Mouse (Mus musculus) right cerebral cortex, adult 18-20 months (tissue): ENCODE results near the gene Nup37.

ENCODE experiments used
- DNase-seq: peaks from one replicate; pipeline ENCODE4 v3.0.0; 2022; ENCODE audit warnings: mixed read lengths

Nup37 gene

DNA sequence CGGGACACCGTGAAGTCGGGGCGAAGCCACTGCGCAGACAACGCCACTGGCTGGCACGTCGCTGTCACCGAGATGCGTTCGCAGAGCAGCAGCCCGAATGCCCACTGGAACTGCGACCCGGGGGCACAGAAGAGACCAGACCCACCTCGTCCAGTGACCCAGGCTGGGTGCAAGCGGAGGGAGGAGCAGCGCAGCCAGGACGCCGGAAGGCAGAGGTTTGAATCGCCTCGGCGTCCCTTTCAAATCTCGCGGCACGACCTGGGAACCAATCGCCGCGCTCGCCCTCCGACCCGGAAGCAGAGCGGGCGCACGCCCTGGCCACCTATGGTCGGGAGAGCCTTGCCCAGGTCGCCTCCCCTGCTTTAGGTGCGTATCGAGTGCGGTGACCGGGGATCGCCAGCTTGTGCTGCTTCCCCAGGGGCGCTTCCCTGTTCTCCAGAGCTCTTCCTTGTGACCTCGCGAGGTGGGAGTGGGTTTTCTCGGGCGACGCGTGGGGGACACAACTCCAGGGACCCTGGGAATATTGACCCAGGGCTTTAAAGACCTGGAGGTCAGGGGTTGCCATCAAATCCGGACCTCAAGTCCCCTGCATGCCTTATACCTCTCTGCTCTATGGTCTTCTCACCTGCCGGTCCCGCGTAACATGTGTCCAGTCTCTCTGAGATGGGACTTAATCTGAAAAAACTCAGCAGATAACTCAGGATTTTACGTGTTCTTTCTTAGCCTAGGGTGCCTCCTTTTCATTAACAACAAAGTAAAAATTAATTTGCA is at the start of gene Nup37, which contains the start of gene Parpbp:
Gene Nup37 (plus strand): TSS at position 286 of the 771 bp plus-strand sequence.
Gene Parpbp (minus strand): TSS at position 235 of the 771 bp plus-strand sequence.
- DNase-seq = peak; percentile 85

- DNase-seq = no peak
Measured at GRCm38 (mm10) chr10:88106169-88106568, 40.6 kb upstream of the Nup37 start.

DNA sequence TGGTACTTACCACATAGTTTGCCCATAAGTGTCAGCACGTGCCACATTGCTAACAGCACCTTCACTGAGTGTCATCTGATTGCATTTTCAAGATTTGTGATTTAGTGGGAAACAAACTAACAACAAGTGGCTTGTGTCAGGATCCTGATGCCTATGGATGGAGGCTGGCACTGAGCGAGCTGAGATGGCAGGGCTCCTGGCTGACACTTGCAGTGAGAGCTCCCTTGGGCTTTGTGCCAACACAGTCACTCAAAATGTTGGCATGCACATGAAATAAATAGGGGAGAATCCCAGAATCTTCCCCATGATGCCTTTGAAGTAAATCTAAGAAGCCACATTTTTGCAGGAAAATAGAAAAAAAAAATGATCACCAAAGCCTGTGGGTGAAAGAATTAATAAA is 33.5 kb upstream of the Nup37 start:
- no peak for DNase-seq

- DNase-seq = no peak
Measured at GRCm38 (mm10) chr10:88119721-88120120, 27.1 kb upstream of the Nup37 start.

DNA sequence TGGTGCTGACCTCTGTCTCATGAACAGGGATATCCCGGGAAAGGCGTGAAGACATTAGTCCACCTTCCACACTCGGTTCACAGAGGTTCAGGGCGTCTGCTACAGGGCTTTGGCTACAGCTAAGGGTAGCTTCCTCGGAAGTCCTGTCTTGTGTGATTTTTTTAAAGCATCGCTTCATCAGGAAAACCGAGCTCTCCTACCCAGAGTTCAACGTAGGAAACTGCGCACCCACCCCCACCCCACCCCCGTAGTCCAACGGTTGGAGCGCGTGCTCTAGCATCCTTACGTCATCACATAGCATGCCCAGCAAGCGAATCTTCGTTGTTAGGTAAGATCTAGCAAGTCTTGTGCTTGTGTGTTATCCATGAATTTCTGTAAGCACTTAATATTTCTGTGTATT is 11.2 kb upstream of the Nup37 start:
- DNase-seq = no peak

GRCm38 (mm10) chr10:88146187-88146586 is 605 bp upstream of the Nup37 start:
- no peak for DNase-seq

DNA sequence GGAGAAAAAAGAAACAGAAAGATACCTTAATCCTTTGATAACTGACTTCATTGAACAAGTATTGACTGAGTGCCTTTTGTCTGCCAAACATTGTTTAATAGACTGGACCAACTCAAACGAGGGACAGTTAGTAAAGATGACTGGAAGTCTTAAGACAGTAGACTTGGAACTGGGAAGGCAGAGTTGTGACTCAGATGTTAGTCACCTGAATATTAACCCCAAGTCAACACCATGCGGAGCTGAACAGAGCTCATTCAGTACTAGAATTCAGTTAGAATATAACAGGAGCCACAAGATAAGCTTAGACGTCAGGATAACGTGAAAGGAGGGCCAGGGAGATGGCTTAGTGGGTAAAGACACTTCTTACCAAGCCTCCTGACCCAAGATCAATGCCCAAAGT is 3.6 kb downstream of the Nup37 start:
- DNase-seq = no peak

GRCm38 (mm10) chr10:88151658-88152057 is 4.9 kb downstream of the Nup37 start:
- peak; percentile 10 for DNase-seq

DNA sequence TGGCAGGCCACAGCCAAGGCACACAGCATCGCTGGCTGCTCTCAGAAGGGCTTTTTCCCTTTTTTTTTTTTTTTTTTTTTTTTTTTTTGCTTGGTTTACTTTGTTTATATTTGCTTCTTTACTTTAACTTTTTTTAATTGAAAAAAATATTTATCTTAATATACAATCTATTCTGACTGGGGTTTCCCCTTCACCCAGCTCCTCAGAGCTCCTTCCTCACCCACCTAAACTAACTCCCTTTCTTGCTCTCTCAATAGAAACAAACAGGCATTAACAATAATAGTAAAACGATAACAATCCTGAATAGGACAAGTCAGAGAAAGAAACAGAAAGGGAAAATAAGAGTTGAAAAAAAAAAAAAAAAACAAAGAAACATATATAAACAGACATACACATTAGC is 15.3 kb downstream of the Nup37 start:
- DNase-seq = no peak

DNA sequence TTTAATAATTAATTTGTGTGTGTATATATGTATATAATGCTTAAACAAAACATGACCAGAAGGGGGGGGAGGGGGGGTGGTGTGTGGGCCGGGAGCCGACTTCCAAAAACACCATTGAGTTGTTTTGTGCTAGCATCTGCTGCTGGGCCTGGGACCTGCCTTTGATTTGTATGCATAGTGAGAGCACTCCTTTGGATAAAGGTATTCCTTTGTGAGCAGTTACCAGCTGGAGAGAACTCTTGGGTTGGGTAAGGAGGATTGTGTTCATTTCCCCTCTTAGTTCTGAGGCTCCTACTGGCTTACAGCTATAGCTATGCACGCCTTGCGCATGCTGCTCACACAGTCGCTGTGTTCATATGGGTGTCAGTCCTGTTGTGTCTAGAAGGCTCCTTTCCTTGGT is 15.9 kb downstream of the Nup37 start:
- DNase-seq = no peak

- no peak for DNase-seq
Measured at GRCm38 (mm10) chr10:88166158-88166557, 19.4 kb downstream of the Nup37 start.

DNA sequence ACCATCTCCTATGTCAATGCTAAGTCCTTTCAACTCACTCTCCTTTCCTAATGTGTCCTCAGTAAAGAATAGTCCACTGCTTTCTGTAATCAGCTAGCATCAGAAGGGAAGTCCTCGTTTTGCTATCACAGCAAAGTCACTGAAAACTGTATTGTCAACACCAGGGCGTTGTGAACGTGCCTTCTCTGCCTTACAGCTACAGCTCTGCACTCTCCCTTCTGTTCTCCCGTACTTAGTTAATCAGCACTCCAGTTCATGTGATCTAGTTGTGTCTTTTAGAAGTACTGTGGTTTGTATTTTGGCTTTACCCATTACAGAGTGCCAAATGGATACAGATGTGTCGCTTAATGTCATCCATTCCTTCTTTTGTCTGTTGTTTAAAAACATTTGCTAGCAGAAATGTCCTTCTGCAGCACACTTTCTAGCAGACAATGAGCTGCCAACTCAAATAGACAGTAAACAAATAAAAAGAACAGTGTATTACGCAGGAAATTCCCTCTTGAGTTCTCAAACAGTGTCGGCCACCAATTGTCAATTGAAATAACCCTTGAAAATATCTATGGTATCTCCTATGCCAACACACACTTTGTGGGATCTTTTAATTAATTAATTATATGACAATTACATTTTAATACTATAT is 20.8 kb downstream of the Nup37 start:
- DNase-seq = no peak

DNA sequence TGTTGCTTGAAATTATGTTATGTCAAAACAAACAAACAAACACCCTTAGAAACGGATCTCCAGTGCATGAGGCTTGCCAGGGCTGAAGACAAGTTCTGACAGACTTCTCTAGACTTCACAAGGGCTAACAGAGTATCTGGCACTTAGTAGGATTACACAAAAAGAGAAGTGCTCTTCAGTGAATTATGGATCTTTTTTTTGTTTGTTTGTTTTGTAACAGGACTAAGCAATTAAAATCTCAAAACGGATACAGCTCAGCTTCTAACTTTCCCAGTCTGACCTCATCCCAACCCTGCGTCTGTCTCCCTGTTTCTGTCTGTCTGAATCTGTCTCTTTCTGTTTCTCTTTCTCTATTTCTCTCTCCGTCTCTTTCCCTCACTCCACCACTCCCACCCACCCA is 53.7 kb downstream of the Nup37 start:
- no peak for DNase-seq

GRCm38 (mm10) chr10:88200951-88201638 is 54.3 kb downstream of the Nup37 start, which contains the start of gene Washc3:
Gene Washc3, plus strand, starts transcription at chr10:88201093.
- DNase-seq = peak; percentile 95

- DNase-seq = no peak
Measured at GRCm38 (mm10) chr10:88201650-88202049, 54.9 kb downstream of the Nup37 start.

DNA sequence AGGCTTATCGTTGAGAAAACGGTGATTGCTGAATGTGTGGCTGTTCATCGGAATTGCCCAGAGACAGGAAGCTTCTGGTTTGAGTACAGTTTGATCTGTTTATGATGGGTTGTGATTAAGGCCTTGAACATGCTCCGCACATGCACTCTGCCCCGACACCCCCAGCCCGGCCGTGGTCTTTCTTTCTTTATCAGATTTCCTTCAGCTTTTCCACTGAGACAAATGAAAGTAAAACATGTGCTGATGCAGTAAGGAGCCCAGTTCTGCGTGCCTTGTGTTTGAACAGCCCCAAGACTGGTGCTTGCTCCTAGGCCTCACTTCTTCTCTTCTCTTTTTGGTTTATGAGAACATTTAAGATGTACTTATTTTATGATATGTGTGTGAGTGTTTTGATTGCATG is 55.8 kb downstream of the Nup37 start:
- DNase-seq = no peak

DNA sequence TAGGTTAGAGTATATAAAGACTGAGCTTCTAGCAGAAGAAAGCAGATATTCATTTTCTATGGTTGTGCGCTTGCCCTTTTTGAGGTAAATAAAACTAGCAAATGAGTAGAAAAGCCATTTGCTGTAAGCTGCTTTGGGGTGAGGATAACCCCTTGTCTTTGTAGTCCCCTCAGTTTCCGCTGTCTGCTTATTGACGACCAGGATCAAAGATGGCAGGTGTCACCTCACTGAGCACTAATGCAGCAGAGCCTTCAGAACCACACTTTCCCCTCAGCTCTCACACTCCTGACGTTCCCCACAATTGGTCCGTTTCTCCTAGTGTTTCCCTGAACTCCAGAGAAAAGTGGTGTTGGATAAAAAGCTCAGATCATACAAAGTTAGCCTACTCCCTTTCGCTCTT is 56.4 kb downstream of the Nup37 start:
- no peak for DNase-seq

DNA sequence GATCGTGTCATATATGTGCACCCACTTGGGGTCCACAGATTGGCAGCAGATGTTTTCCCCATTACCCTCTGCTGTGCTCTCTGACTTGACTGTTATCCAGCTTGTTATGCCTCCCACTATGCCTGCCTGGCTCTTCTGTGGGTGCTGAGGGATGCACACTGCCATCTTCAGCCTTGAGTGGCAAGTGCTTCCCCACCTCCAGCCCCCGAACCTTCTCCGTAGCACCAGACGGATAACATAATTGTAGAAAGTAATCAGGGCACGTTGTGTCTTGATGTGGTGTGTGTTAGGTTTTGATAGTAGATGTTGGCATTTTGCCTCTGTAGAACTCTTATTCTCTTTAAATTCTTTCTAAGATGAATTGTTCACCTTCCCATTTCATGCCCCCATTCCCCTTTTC is 65.9 kb downstream of the Nup37 start:
- DNase-seq = no peak

- DNase-seq = no peak
Measured at GRCm38 (mm10) chr10:88214800-88215514, 68.2 kb downstream of the Nup37 start.

GRCm38 (mm10) chr10:88218161-88218560 is 71.4 kb downstream of the Nup37 start:
- DNase-seq = no peak

- no peak for DNase-seq
Measured at GRCm38 (mm10) chr10:88221718-88222117, 74.9 kb downstream of the Nup37 start.

DNA sequence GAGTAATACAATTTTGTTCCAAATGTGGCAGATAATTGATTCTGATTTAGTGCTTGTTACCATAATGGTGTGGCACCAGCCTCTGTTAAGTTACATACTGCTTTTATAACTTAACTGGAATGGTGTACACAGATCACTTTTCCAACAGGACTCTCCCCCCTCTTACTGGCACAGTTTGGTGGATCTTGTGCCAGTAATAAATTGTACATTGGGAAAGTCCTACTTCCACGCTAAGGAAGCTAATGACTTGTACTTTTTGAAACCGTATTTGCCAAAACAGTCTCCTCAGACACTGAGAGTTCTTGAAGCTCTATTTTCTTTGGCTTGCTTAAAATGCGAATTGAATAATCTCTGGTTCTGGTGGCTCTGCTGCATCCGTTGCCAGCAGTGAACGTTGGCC is 78.6 kb downstream of the Nup37 start:
- DNase-seq = no peak

GRCm38 (mm10) chr10:88227962-88228361 is 81.2 kb downstream of the Nup37 start:
- no peak for DNase-seq
